Mouse (Mus musculus): ENCODE measurements around the gene Efcab9. TPM values are rescaled to one million over a fixed set of nuclear protein-coding genes. Genes with fewer than 3 reads are reported as not detected.

The Efcab9 gene
- total and polyA plus RNA-seq, 3 experiments: 0.25 to 1.5 TPM; not detected in 1

DNA sequence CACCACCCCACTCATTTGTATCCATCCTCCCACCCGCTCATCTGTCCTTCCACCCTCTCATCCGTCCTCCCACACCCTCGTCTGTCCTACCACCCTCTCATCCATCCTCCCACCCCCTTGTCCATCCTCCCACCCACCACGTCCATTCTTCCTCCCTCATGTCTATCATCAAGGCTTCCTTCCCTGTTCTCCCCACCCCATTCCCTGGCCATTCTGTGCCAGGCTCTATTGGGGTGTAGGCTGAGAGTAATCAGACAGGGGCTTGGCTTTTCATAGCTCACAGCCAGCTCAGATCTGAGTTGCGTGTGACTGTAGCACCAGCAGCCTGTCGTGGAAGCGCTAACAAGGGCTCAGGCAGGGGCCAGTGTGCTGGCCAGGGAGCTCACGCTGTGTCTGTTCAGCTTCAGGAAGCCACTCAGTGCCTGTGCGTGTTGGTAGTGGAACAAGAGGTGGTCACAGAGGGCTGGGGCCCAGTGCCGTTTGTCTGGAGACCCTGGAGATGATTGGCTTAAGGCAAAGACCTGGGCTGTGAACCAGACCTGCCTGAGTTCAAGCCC, 15.6 kb upstream of the Efcab9 start:
- peaks cover 27 to 95% of the 10 kb centered on the region in 2 experiments for H3K4me1 ChIP-seq (ENCODE audit: control insufficient read depth in 1 of 2, insufficient read depth in 2 of 2)
- H3K4me3 ChIP-seq (replicated peaks in 1 of 3; ENCODE audit: low read depth in 2 of 3, low read length in 2 of 3, poor library complexity in 1 of 3): no peak overlapping the region
- no peaks in the 10 kb centered on the region for H3K9me3 ChIP-seq (replicated peaks; ENCODE audit: low read length)
- DNase-seq (ENCODE audit: extremely low read depth): no peak
- TF ChIP-seq PAX5 (IDR thresholded peaks at IDR 0.05; ENCODE audit: low read length): no peak
- H3K4me2 ChIP-seq (ENCODE audit: insufficient read depth, low read depth, poor library complexity, severe bottlenecking): no peak overlapping the region
- no peak overlapping the region for H3K27ac ChIP-seq (ENCODE audit: insufficient read depth, low read depth)
- H3K36me3 ChIP-seq (replicated peaks in 1 of 2; ENCODE audit: control insufficient read depth in 1 of 2, insufficient read depth in 1 of 2, low read length in 1 of 2): peaks cover 0 to 71% of the 10 kb centered on the region in 2 experiments
- no peaks in the 10 kb centered on the region for H3K79me2 ChIP-seq (replicated peaks; ENCODE audit: control insufficient read depth, extremely low read depth, insufficient read depth, poor library complexity, severe bottlenecking)
- dilution Hi-C loops (cut with MboI; ENCODE audit: extremely low pct_ligation_motif_present, extremely low pct_unique_long_range_greater_than_20kb, low sequenced_read_pairs) (no loop called here), in situ Hi-C loops (cut with MboI; ENCODE audit: low pct_ligation_motif_present, low pct_unique_long_range_greater_than_20kb, low sequenced_read_pairs) (no loop called here)
- H3K27me3 ChIP-seq (replicated peaks): no peaks in the 10 kb centered on the region
- H3K9ac ChIP-seq (ENCODE audit: insufficient read depth, low read depth): no peak overlapping the region

GRCm38 (mm10) chr11:32546483-32546882, 14.6 kb upstream of the Efcab9 start:
- Histone ChIP-seq H3K79me2 (replicated peaks; ENCODE audit: control insufficient read depth, extremely low read depth, insufficient read depth, poor library complexity, severe bottlenecking) (no peaks in the 10 kb centered on the region), H3K9ac (ENCODE audit: insufficient read depth, low read depth) (no peak overlapping the region), H3K27ac (ENCODE audit: insufficient read depth, low read depth) (no peak overlapping the region), H3K36me3 (replicated peaks in 1 of 2; ENCODE audit: control insufficient read depth in 1 of 2, insufficient read depth in 1 of 2, low read length in 1 of 2) (peaks cover 0 to 62% of the 10 kb centered on the region in 2 experiments), H3K4me2 (ENCODE audit: insufficient read depth, low read depth, poor library complexity, severe bottlenecking) (no peak overlapping the region), H3K4me1 (ENCODE audit: control insufficient read depth in 1 of 2, insufficient read depth in 2 of 2) (peaks cover 32 to 95% of the 10 kb centered on the region in 2 experiments), H3K4me3 (replicated peaks in 1 of 3; ENCODE audit: low read depth in 2 of 3, low read length in 2 of 3, poor library complexity in 1 of 3) (no peak overlapping the region), H3K27me3 (replicated peaks) (no peaks in the 10 kb centered on the region), H3K9me3 (replicated peaks; ENCODE audit: low read length) (no peaks in the 10 kb centered on the region)
- dilution Hi-C loops (cut with MboI; ENCODE audit: extremely low pct_ligation_motif_present, extremely low pct_unique_long_range_greater_than_20kb, low sequenced_read_pairs): no loop called here
- in situ Hi-C loops (cut with MboI; ENCODE audit: low pct_ligation_motif_present, low pct_unique_long_range_greater_than_20kb, low sequenced_read_pairs): no loop called here
- no peak for DNase-seq (ENCODE audit: extremely low read depth)
- TF ChIP-seq ETS1 (conservative IDR thresholded peaks at IDR 0.05; ENCODE audit: low read depth, low read length): no peak
- no peak for TF ChIP-seq RAD21 (IDR thresholded peaks at IDR 0.05; ENCODE audit: low read depth, low read length)
- no peak for TF ChIP-seq HCFC1 (IDR thresholded peaks at IDR 0.05; ENCODE audit: low read depth, low read length)
- TF ChIP-seq CHD2 (IDR thresholded peaks at IDR 0.05; ENCODE audit: low read length): no peak
- no peak for TF ChIP-seq SMC3 (IDR thresholded peaks at IDR 0.05; ENCODE audit: low read depth, low read length)
- TF ChIP-seq GABPA (IDR thresholded peaks at IDR 0.05; ENCODE audit: insufficient replicate concordance, low read depth, low read length): no peak
- TF ChIP-seq MEF2A (IDR thresholded peaks at IDR 0.05; ENCODE audit: borderline replicate concordance, low read depth, low read length): no peak
- no peak for TF ChIP-seq MAFK (IDR thresholded peaks at IDR 0.05; ENCODE audit: insufficient replicate concordance, low read length)
- no peak for TF ChIP-seq MYC (IDR thresholded peaks at IDR 0.05; ENCODE audit: low read depth, low read length)
- TF ChIP-seq USF2 (conservative IDR thresholded peaks at IDR 0.05; ENCODE audit: low read depth, low read length): no peak
- no peak for TF ChIP-seq E2F4 (IDR thresholded peaks at IDR 0.05; ENCODE audit: insufficient replicate concordance, low read depth, low read length)
- TF ChIP-seq RCOR1 (conservative IDR thresholded peaks at IDR 0.05; ENCODE audit: low read depth, low read length): no peak
- TF ChIP-seq MXI1 (IDR thresholded peaks at IDR 0.05; ENCODE audit: low read depth, low read length): no peak
- TF ChIP-seq MAX (IDR thresholded peaks at IDR 0.05; ENCODE audit: low read length): no peak
- no peak for TF ChIP-seq CHD1 (IDR thresholded peaks at IDR 0.05; ENCODE audit: low read depth, low read length)
- TF ChIP-seq PAX5 (IDR thresholded peaks at IDR 0.05; ENCODE audit: low read length): no peak
